14 mouse cellular contexts compared by ENCODE assay signal in genomic region chr2:170695937-170696510, GRCm38 (mm10). TPM values are rescaled to one million over a fixed set of nuclear protein-coding genes. Genes with fewer than 3 reads are reported as not detected.
DNase-seq lines count a peak whose midpoint lies in the region; ATAC-seq and TF ChIP-seq lines count a peak whose summit lies in the region.
"Had no signal": no experiment of that assay in that cellular context is flagged by ENCODE, and none has a peak within 500 bp of the region (broad histone marks: within the 10 kb centered on the region; RNA-seq: fewer than 3 reads in every experiment).

No protein-coding gene starts in this region.

- no peak for TF ChIP-seq EP300 in lung, postnatal 0 days (IDR thresholded peaks at IDR 0.05)

- ATAC-seq in heart, embryonic 12.5 days (ENCODE audit: insufficient number of reproducible peaks, low FRiP score), result peak; percentile 29; the same call in 1 of the 2 replicates
- peak; percentile 47 for ATAC-seq in lung, embryonic 14.5 days (ENCODE audit: insufficient read depth)
- ATAC-seq in lung, postnatal 0 days, result no peak
- ATAC-seq in midbrain, embryonic 13.5 days, result 0 out of 2 replicates have a peak, but pooled peaks have one; percentile 37
- ATAC-seq: intestine, embryonic 16.5 days; Patski had no signal

- H3K27me3 ChIP-seq in heart, embryonic 12.5 days (replicated peaks), result no peaks in the 10 kb centered on the region
- H3K27me3 ChIP-seq in lung, embryonic 14.5 days (ENCODE audit: insufficient read depth, low read length), result no peaks in the 10 kb centered on the region
- no peaks in the 10 kb centered on the region for H3K27me3 ChIP-seq in lung, postnatal 0 days (replicated peaks; ENCODE audit: insufficient read depth, low read length)
- H3K27me3 ChIP-seq in midbrain, embryonic 13.5 days, result no peaks in the 10 kb centered on the region
- H3K27me3 ChIP-seq: Patski had no signal

- no peak overlapping the region for H3K4me2 ChIP-seq in heart, embryonic 12.5 days
- H3K4me2 ChIP-seq in lung, embryonic 14.5 days, result no peak overlapping the region
- no peak overlapping the region for H3K4me2 ChIP-seq in lung, postnatal 0 days (replicated peaks; ENCODE audit: low read depth, low read length)
- no peak overlapping the region for H3K4me2 ChIP-seq in midbrain, embryonic 13.5 days (replicated peaks)

- TF ChIP-seq CTCF in lung, embryonic 14.5 days (IDR thresholded peaks at IDR 0.05; ENCODE audit: low read depth), result no peak
- no peak for TF ChIP-seq CTCF in lung, postnatal 0 days (IDR thresholded peaks at IDR 0.05)

- no peaks in the 10 kb centered on the region for H3K9me3 ChIP-seq in heart, embryonic 12.5 days (replicated peaks)
- H3K9me3 ChIP-seq in lung, embryonic 14.5 days (ENCODE audit: low read depth, low read length), result no peaks in the 10 kb centered on the region
- H3K9me3 ChIP-seq in lung, postnatal 0 days (ENCODE audit: low read length), result no peaks in the 10 kb centered on the region
- no peaks in the 10 kb centered on the region for H3K9me3 ChIP-seq in midbrain, embryonic 13.5 days

- H3K4me3 ChIP-seq in heart, embryonic 12.5 days, result no peak overlapping the region
- no peak overlapping the region for H3K4me3 ChIP-seq in lung, embryonic 14.5 days (ENCODE audit: low read depth, low read length)
- H3K4me3 ChIP-seq in lung, postnatal 0 days (ENCODE audit: low read depth, low read length), result no peak overlapping the region
- no peak overlapping the region for H3K4me3 ChIP-seq in midbrain, embryonic 13.5 days (replicated peaks)
- H3K4me3 ChIP-seq: erythroblast, embryonic 14.5 days had no signal

- 58% methylated on average over 14 of the region's 14 CpGs for WGBS in heart, embryonic 12.5 days
- WGBS in lung, embryonic 14.5 days, result 68% methylated on average over 14 of the region's 14 CpGs
- WGBS in lung, postnatal 0 days, result 66% methylated on average over 14 of the region's 14 CpGs
- WGBS in midbrain, embryonic 13.5 days, result 74% methylated on average over 14 of the region's 14 CpGs

- no peak for DNase-seq in heart, postnatal 25 days (ENCODE audit: low spot score)
- peak; percentile 27 for DNase-seq in lung, embryonic 14.5 days
- DNase-seq in lung, postnatal 0 days (ENCODE audit: low spot score), result no peak
- peak; percentile 15 for DNase-seq in embryo, embryonic 10.5 days (ENCODE audit: low spot score)
- no peak for DNase-seq in spleen, postnatal 36 days (ENCODE audit: low spot score in 2 of 2)
- DNase-seq in gastrocnemius, adult 8-10 months (ENCODE audit: low spot score in 2 of 2), result no peak
- DNase-seq: cerebellum, adult 9-11 months; right cerebral cortex, adult 18-20 months had no signal

- no peaks in the 10 kb centered on the region for H3K36me3 ChIP-seq in heart, embryonic 12.5 days
- no peaks in the 10 kb centered on the region for H3K36me3 ChIP-seq in lung, embryonic 14.5 days (ENCODE audit: insufficient read depth)
- no peaks in the 10 kb centered on the region for H3K36me3 ChIP-seq in lung, postnatal 0 days (ENCODE audit: insufficient read depth, low read length)
- no peaks in the 10 kb centered on the region for H3K36me3 ChIP-seq in midbrain, embryonic 13.5 days

- intact Hi-C loops in heart, postnatal 25 days (cut with DNase I), result no loop called here

- no peak overlapping the region for H3K9ac ChIP-seq in heart, embryonic 12.5 days
- H3K9ac ChIP-seq in lung, embryonic 14.5 days, result no peak overlapping the region
- no peak overlapping the region for H3K9ac ChIP-seq in lung, postnatal 0 days (replicated peaks; ENCODE audit: low read depth)
- H3K9ac ChIP-seq in midbrain, embryonic 13.5 days (replicated peaks), result no peak overlapping the region

- H3K4me1 ChIP-seq in heart, embryonic 12.5 days (replicated peaks), result no peaks in the 10 kb centered on the region
- no peaks in the 10 kb centered on the region for H3K4me1 ChIP-seq in lung, embryonic 14.5 days (ENCODE audit: insufficient read depth)
- H3K4me1 ChIP-seq in lung, postnatal 0 days (ENCODE audit: insufficient read depth, low read depth, low read length), result no peaks in the 10 kb centered on the region
- H3K4me1 ChIP-seq in midbrain, embryonic 13.5 days (replicated peaks), result no peaks in the 10 kb centered on the region

- H3K27ac ChIP-seq in heart, embryonic 12.5 days (ENCODE audit: poor library complexity, severe bottlenecking), result no peak overlapping the region
- H3K27ac ChIP-seq in lung, embryonic 14.5 days (ENCODE audit: low read depth), result no peak overlapping the region
- H3K27ac ChIP-seq in lung, postnatal 0 days (ENCODE audit: low read length), result no peak overlapping the region
- no peak overlapping the region for H3K27ac ChIP-seq in midbrain, embryonic 13.5 days

RNA-seq across cellular contexts. Expression of gene Dok5, which starts 35.6 kb away (rescaled TPM):
- polyA plus RNA-seq in heart, embryonic 12.5 days (2016; fragmentation: Nextera tagmentation; extraction: Ambion mirVana), result 6.9 and 7.5 TPM in 2 replicates
- under 1 TPM; 0.42 to 0.55 TPM for total RNA-seq in heart, postnatal 25 days (2021)
- 0.83 and 2.1 TPM in 2 replicates for polyA plus RNA-seq in lung, embryonic 14.5 days (2014; fragmentation: Nextera tagmentation; extraction: Ambion mirVana)
- 0.55 TPM in 2 replicates for polyA plus RNA-seq in lung, postnatal 0 days (2015; fragmentation: Nextera tagmentation; extraction: Ambion mirVana)
- polyA plus RNA-seq in midbrain, embryonic 13.5 days (2015; fragmentation: Nextera tagmentation; extraction: Ambion mirVana), result 41.1 and 42.7 TPM in 2 replicates
- 1 to 10 TPM in 3 of 4 experiments, under 1 TPM in 1; 0.86 to 2.9 (median 2.3) TPM for total RNA-seq in gastrocnemius, adult 8-10 months (2022)
- total RNA-seq: liver, adult 2 months had no signal
- polyA plus RNA-seq: erythroblast, embryonic 14.5 days; liver, adult 2 months; Patski had no signal

Comparison
In these comparisons a context has a peak if more than half of its experiments do, and no peak if none do; other contexts are left out.
1. DNase-seq: peak in lung, embryonic 14.5 days (single experiment) and embryo, embryonic 10.5 days (single experiment); none in heart, postnatal 25 days (single experiment), lung, postnatal 0 days (single experiment), spleen, postnatal 36 days (0 of 2) and gastrocnemius, adult 8-10 months (0 of 2).